Mouse (Mus musculus) kidney, embryonic 16.5 days (tissue): ENCODE measurements at regions not wholly inside any gene's neighbourhood (a gene's known extent, or its start where the extent isn't known, plus 50 kb on each side); places are given as distances from the start of the nearest gene placed in this dataset.
A peak's percentile ranks its signal among the peaks of the same experiment; 100 is the strongest.
"Not testable (repeated sequence)": the region's sequence is repeated elsewhere in the genome, so short reads cannot be mapped to it uniquely, and the experiment has no call there.

ENCODE experiments used
- ATAC-seq: fragments of 200-750 bp; cut with Nextera tagmentation; 2 replicates; pipeline ENCODE4 v1.8.0; 2017; ENCODE audit warnings: moderate TSS enrichment; ENCODE audit not compliant: low FRiP score, low TSS enrichment
- H3K27ac ChIP-seq: fragments of 300-500 bp; sonication (generic); 2 replicates; pipeline ENCODE4 v1.5.1; 2014; ENCODE audit warnings: low read length
- H3K27me3 ChIP-seq: fragments of 300-500 bp; sonication (generic); 2 replicates; pipeline ENCODE4 v1.6.1; 2014; ENCODE audit warnings: low read length, control low read depth, mixed read lengths; ENCODE audit not compliant: insufficient read depth
- H3K36me3 ChIP-seq: fragments of 300-500 bp; sonication (generic); 2 replicates; pipeline ENCODE4 v1.6.1; 2014; ENCODE audit warnings: low read length, control low read depth, mixed read lengths; ENCODE audit not compliant: insufficient read depth
- H3K4me1 ChIP-seq: fragments of 300-500 bp; sonication (generic); 2 replicates; pipeline ENCODE4 v1.6.1; 2014; ENCODE audit warnings: low read length, control low read depth, mixed read lengths; ENCODE audit not compliant: insufficient read depth
- H3K4me2 ChIP-seq: fragments of 300-500 bp; sonication (generic); replicated peaks from 2 replicates; pipeline ENCODE4 v1.6.1; 2014; ENCODE audit warnings: low read depth, low read length
- H3K4me3 ChIP-seq: fragments of 300-500 bp; sonication (generic); 2 replicates; pipeline ENCODE4 v1.5.1; 2014; ENCODE audit warnings: mild to moderate bottlenecking, low read length
- H3K9ac ChIP-seq: fragments of 300-500 bp; sonication (generic); replicated peaks from 2 replicates; pipeline ENCODE4 v1.6.1; 2014; ENCODE audit warnings: low read length
- H3K9me3 ChIP-seq: fragments of 300-500 bp; sonication (generic); 2 replicates; pipeline ENCODE4 v1.6.1; 2016; ENCODE audit warnings: low read length, control low read depth
- WGBS: fragments of 180-500 bp; shearing (Covaris S2); extraction: QIAGEN DNeasy Blood & Tissue Kit; methylation state at CpG from one replicate; pipeline ENCODE4 v1.1.7; 2014; 5-methylcytosine and 5-hydroxymethylcytosine counted together

DNA sequence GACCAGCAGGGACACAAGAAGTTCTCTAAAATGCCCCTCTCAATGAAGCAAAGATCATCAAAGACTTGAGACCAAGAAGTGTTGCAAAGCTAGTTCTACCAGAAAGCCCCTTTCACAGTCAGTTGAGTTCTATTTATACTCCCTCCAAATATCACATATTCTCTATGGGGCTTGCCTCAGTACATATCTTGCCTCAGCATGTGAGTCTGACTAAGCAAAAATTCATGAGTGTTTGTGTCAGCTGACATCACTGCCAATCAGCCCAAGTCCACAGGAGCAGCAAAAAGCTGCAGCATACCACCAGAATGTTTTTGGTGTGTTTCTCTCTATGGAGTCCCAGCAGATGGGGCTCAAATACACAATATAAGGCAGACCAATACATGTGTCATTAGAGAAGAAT is 631.6 kb downstream of the Rpia start:
- Histone ChIP-seq H3K27ac (no peak overlapping the region), H3K27me3 (no peaks in the 10 kb centered on the region), H3K9me3 (no peaks in the 10 kb centered on the region), H3K4me3 (no peak overlapping the region), H3K9ac (no peak overlapping the region), H3K4me2 (no peak overlapping the region), H3K36me3 (no peaks in the 10 kb centered on the region), H3K4me1 (no peaks in the 10 kb centered on the region)
- no peak for ATAC-seq

DNA sequence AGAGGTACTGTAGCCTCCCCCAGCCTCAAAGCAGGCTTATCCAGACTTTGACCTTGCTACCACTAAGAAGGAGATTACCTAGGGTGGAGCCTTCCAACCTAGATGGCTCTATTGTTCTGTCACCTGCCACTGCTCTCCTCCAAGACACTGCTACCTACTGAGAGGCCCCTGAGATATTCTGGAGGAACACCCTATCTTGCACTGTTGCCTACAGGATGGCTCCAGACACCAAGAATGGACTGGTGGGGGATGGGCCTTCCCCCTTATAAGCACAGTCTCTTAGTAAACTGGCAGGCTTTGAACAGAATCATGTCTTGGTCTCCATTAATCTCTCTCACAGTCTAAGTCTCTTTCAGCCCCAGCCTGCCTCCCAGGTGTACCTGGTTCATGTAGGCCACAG is 636.3 kb downstream of the Rpia start:
- H3K4me3 ChIP-seq, H3K4me2 ChIP-seq, H3K9me3 ChIP-seq, H3K36me3 ChIP-seq, H3K27ac ChIP-seq, H3K9ac ChIP-seq, H3K4me1 ChIP-seq, ATAC-seq, H3K27me3 ChIP-seq: not testable (repeated sequence)

DNA sequence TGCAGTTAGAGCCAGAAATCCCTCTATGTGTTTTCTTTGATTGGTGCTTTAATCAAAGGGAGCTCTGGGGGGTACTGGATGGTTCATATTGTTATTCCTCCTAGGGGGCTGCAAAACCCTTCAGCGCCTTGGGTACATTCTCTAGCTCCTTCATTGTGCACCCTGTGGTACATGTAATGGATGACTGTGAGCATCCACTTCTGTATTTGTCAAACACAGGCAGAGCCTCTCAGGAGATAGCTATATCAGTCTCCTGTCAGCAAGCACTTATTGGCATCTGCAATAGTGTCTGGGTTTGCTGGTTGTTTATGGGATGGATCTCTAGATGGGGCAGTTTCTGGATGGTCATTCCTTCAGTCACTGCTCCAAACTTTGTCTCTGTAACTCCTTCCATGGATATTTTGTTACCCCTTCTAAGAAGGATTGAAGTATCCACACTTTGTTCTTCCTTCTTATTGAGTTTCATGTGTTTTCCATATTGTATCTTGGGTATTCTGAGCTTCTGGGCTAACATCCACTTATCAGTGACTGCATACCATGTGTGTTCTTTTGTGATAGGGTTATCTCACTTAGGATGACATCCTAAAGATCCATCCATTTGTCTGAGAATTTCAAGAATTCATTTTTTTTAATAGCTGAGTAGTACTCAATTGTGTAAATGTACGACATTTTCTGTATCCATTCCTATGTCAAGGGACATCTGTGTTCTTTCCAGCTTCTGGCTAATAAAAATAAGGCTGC is 640.8 kb downstream of the Rpia start:
- not testable (repeated sequence) for H3K4me3 ChIP-seq, ATAC-seq, H3K4me2 ChIP-seq, H3K9me3 ChIP-seq, H3K27me3 ChIP-seq, H3K4me1 ChIP-seq, H3K9ac ChIP-seq, H3K36me3 ChIP-seq, H3K27ac ChIP-seq
- WGBS, result 91% methylated on average over 2 of the region's 2 CpGs

GRCm38 (mm10) chr6:70146986-70147385 is 645.0 kb downstream of the Rpia start:
- ATAC-seq, result no peak

DNA sequence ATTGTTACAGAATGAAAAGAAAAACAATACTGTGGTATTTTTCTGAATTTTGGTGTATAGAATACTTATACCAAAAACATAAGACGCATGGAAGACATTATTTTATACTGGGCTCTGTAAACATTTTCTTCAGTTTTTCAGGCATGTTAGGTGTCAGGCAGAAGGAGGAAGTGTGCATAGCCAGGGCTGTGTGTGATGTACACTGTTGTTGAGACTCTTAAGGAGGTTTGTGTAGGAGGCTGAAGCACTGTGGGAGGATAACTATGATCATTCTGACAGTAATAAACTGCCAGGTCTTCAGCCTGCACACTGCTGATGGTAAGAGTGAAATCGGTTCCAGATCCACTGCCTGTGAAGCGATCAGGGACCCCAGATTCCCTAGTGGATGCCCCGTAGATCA is 648.7 kb downstream of the Rpia start:
- H3K27me3 ChIP-seq, H3K9ac ChIP-seq, H3K4me2 ChIP-seq, ATAC-seq, H3K27ac ChIP-seq, H3K36me3 ChIP-seq, H3K4me1 ChIP-seq, H3K9me3 ChIP-seq, H3K4me3 ChIP-seq: not testable (repeated sequence)
- 73% methylated on average over 4 of the region's 4 CpGs for WGBS

More at GRCm38 (mm10) chr6:70146986-70147385, 645.0 kb downstream of the Rpia start:
- no peak overlapping the region for H3K4me3 ChIP-seq
- no peak overlapping the region for H3K9ac ChIP-seq
- H3K9me3 ChIP-seq, result no peaks in the 10 kb centered on the region
- H3K27ac ChIP-seq, result no peak overlapping the region
- no peaks in the 10 kb centered on the region for H3K27me3 ChIP-seq
- no peaks in the 10 kb centered on the region for H3K4me1 ChIP-seq
- H3K36me3 ChIP-seq, result no peaks in the 10 kb centered on the region
- H3K4me2 ChIP-seq, result no peak overlapping the region

- WGBS, result 29% methylated on average over 1 of the region's 1 CpGs
- no peak overlapping the region for H3K27ac ChIP-seq
- no peak for ATAC-seq
- no peaks in the 10 kb centered on the region for H3K9me3 ChIP-seq
- no peaks in the 10 kb centered on the region for H3K4me1 ChIP-seq
- H3K4me2 ChIP-seq, result no peak overlapping the region
- H3K4me3 ChIP-seq, result no peak overlapping the region
- H3K36me3 ChIP-seq, result no peaks in the 10 kb centered on the region
- H3K9ac ChIP-seq, result no peak overlapping the region
- H3K27me3 ChIP-seq, result no peaks in the 10 kb centered on the region
Measured at GRCm38 (mm10) chr6:70116811-70117210, 675.2 kb downstream of the Rpia start.

GRCm38 (mm10) chr6:70111892-70112291 is 680.1 kb downstream of the Rpia start:
- Histone ChIP-seq H3K4me2 (no peak overlapping the region), H3K27ac (no peak overlapping the region), H3K9me3 (no peaks in the 10 kb centered on the region), H3K9ac (no peak overlapping the region), H3K27me3 (no peaks in the 10 kb centered on the region), H3K4me1 (no peaks in the 10 kb centered on the region), H3K4me3 (no peak overlapping the region), H3K36me3 (no peaks in the 10 kb centered on the region)
- ATAC-seq, result no peak

DNA sequence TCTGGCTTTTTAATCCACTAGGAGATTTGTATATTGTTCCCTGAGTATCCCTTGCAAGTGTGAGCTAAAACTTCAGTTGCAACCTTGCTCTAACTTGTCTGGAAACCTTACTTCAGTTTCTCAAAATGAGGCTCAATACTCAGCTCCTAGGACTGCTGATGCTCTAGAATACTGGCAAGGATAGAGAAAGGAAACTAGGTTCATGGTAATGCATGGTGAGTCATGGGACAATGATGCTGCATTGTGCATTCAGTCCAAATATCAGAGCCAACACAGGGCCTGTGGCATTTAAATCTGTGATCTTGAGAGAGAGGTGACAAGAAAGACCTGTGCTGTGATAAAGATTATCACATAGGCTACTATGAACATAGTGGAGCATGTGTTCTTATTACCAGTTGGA is 682.6 kb downstream of the Rpia start:
- not testable (repeated sequence) for H3K9me3 ChIP-seq

GRCm38 (mm10) chr6:70103781-70104180 is 688.3 kb downstream of the Rpia start:
- no peak overlapping the region for H3K27ac ChIP-seq
- no peak overlapping the region for H3K9ac ChIP-seq
- H3K36me3 ChIP-seq, result no peaks in the 10 kb centered on the region
- no peaks in the 10 kb centered on the region for H3K27me3 ChIP-seq
- 0 out of 2 replicates have a peak, but pooled peaks cover 3% of the 10 kb centered on the region for H3K4me1 ChIP-seq
- ATAC-seq, result no peak
- no peaks in the 10 kb centered on the region for H3K9me3 ChIP-seq
- H3K4me2 ChIP-seq, result no peak overlapping the region
- WGBS, result 39% methylated on average over 4 of the region's 4 CpGs
- H3K4me3 ChIP-seq, result no peak overlapping the region

More for the DNA sequence above, 682.6 kb downstream of the Rpia start:
- not testable (repeated sequence) for H3K4me3 ChIP-seq, H3K9ac ChIP-seq, ATAC-seq, H3K4me2 ChIP-seq, H3K4me1 ChIP-seq, H3K36me3 ChIP-seq, H3K27me3 ChIP-seq, H3K27ac ChIP-seq

DNA sequence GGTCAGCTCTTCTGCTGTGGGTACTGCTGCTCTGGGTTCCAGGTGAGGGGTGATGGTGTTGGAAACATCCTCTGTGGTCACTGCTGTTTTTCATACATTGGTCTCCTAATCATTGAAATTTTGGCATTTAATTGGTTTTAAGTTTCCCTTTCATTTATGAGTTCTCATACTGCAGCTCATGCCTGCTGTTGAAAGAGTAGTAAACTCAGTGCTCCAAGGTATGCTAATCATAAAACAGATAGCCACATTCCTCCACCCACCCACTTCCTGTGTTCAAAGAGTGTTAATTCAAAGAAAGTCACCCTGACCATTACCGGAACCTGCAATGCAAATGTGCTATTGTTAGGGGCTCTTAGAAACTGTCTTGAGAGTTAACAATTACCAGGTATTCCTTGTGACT is 688.9 kb downstream of the Rpia start:
- not testable (repeated sequence) for H3K27ac ChIP-seq, H3K36me3 ChIP-seq, H3K4me1 ChIP-seq, H3K9ac ChIP-seq, H3K9me3 ChIP-seq, H3K4me2 ChIP-seq, H3K27me3 ChIP-seq, H3K4me3 ChIP-seq
- peak; percentile 42; the same call in 1 of the 2 replicates for ATAC-seq
- 0% methylated on average over 1 of the region's 1 CpGs for WGBS
